Mouse (Mus musculus) cerebellum, adult 11 months (tissue): ENCODE data around the gene Nhlh2.

Source experiments
- DNase-seq: peaks from one replicate; pipeline ENCODE4 v3.0.0; 2022

The Nhlh2 gene

DNA sequence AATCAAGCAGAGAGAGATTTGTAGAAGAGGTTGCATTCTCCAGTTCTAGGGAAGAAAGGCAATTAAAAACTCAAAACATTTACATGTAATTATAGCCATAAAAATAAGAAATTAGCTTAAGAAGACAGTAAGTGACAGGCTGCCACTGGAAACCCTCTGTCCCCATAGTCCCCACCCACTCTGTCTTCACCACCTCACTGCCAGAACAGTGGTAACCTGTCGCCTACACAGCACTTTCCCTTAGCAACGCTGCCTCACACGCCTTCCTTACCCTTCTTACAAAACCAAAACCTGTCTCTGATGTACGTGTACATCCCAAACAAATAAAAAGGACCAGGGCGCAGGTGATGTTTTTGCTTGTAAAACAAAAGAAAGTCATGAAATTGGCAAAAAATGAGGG is 15.8 kb downstream of the Nhlh2 start:
- no peak for DNase-seq

DNA sequence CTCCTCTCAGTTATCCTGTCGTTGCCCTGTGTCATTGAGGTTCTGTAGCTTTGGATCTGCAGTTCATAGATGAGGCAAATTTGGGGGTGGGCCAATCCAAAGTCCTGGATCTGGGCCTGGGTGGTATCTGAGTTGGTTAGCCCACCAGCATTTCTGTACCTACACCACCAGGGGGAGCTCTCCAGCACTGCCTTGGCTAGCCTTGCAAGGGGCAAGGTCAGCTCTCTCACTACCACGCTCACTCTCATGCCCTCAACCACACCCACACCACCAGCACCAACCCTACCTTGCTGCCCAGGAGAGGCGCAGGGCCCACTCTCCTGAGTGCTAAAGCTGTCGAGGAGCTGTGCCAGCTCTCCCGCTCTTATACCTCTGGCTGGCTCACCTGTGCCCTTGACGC is 18.0 kb downstream of the Nhlh2 start:
- DNase-seq: no peak

DNA sequence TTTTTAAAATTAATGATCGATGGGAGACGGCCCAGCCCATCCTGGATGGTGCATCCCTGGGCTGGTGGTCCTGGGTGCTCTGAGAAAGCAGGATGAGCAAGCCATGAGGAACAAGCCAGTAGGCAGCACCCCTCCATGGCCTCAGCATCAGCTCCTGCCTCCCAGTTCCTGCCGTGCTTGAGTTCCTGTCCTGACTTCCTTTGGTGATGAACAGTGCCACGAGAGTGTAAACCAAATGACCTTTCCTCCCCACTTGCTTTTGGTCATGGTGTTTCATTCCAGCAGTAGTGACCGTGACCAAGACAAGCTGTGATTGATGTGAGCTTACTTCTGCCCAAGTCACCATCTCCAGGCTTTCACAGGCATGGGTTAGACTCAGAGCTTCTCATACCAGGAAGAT is 27.9 kb downstream of the Nhlh2 start:
- no peak for DNase-seq

DNA sequence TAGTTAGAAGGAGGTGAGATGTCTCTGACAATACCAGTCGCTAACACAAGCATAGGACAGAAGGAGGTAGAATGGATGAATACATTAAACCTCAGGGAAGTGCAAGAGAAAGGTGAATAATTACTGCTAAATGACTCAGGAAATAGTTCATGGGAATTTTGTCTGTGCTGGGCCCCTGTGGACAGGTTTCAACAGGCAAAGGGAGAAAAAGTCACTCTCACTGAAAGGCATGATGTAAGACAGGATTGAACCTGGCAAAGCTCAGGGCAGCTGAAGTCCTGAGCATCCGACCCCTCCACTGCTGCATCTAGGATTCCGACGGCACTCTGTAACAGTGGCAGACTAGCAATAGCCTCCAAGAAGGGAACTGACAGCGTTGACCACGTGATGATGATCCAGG is 28.7 kb downstream of the Nhlh2 start:
- no peak for DNase-seq

DNA sequence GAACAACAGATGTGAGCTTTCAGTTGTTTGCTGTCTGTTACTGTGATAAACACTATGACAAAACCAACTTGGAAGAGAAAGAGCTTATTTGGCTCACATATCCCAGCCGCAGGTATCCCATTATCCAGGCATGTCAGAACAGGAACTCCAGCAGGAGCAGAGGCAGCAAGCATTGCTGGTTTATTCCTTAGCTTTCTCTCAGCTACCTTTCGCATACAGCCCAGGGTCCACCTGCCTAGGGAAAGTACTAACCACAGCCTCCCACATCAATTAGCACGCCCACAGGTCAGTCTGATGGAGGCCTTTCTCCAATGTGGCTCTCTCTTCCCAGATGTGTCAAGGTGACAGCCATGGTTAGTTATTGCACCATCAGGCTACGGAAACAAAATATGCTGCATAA is 31.8 kb downstream of the Nhlh2 start:
- DNase-seq: no peak

DNA sequence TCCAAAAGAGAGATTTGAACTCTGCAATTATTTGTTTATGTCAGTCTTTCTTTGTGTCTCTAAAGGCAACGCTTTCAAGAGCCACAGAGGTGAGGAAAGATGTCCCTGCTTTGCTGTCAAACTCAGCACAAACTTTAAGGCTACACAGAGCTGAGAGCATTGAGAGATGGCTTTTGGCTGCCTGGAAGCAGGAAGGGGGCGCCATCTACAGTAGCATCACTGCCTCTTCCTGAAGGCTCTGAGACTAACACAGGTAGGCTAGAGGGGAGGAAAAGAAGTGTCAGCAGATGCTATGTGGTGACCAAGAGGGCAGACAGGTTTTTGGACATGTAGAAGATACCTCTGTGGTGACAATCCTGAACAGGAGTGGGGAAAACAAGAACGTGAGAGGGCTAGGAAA is 35.2 kb downstream of the Nhlh2 start:
- DNase-seq: peak; percentile 29

DNA sequence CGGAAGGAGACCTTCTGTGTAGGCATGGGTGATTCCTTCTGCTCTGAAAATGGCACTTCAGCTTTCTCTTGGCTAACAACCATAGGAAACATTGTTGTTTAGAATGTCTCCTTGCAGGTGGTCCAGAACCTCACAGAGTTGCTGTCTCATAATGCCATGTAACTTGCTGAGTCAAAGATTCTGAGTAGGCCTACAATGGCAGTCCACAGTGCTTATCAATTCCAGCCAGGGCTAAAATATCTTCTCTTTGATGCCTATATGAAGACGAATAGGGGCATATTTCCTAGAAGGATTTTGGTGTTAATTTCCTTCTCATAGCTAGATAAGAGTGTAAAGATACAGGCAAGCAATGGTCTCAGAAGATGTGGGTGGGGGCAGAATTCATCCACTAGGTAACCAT is 37.7 kb downstream of the Nhlh2 start:
- no peak for DNase-seq

DNA sequence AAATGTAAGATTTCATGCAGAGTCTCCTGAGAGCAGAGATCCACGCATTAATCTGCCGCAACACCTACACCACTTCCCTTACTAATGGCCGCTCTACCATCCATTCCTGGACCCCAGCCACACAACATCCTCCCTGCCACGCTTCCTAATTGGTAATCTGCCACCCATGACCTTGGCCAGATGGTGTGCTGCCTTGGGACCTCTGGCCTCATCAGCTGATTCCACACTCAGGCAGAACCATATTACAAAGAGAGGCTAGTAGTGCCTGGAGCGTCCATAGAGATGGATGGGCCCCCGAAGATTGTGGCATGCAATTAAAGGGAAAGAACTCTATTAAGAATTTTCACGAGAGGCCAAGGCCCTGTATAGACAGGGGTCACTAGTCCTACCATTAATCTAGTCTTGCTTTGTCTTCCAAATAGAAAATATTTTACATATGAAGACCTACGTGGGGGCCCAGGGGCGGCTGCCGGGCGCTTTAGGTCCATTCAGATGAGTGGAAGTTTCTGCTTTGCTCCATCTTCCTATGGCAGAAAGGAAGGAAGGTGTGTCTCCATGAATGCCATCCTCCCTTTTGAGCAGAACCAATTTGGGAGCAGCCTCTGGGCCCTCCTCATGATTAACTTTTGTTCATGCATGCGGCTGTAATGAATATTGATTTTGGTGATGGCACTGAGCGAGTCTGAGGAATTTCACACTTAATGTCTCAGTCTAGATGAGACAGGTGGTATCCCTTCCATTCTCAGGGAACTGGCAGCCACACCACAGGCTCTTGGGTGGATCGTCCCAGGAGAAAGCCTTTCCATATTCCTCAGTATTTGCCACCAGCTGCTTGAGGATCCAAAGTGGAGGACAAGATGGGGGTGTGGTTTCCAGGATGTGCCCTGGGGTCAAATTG is 39.6 kb downstream of the Nhlh2 start:
- no peak for DNase-seq

DNA sequence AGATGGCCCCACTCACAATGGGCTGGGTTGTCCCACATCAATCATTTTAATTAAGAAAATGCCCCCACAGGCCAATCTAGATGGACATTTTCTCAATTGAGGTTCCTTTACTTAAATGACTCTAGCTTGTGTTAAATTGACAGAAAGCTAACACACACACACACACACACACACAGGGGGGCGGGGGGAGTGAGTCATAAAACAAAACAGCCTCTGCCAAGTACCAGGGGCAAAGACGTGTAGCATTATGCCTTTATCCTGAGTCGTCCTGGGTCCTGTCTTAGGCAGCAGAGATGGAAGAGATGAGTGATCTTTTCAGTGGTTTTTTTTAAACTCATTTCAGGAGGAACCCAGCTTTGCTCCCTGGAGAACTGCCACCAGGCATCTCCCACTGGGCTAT is 42.2 kb downstream of the Nhlh2 start:
- no peak for DNase-seq

DNA sequence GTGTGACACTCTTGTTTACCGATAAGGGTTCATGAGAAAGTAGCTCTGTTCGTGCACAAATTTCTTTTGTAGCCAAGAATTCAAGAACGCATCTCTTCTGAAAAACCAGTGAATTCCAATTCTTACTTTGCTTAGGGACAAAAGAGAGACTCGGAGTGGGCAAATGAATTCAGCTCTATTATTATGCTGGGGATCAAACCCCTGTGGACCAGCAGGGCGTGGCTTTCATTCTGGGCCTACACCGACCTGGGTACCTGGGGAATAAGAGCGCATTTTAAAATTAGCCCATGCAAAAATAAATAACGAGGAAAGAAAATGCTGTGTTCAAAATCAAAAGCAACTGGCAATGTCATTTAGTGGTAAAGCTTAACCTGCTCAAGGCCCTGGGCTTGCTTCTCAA is 43.4 kb downstream of the Nhlh2 start:
- no peak for DNase-seq

DNA sequence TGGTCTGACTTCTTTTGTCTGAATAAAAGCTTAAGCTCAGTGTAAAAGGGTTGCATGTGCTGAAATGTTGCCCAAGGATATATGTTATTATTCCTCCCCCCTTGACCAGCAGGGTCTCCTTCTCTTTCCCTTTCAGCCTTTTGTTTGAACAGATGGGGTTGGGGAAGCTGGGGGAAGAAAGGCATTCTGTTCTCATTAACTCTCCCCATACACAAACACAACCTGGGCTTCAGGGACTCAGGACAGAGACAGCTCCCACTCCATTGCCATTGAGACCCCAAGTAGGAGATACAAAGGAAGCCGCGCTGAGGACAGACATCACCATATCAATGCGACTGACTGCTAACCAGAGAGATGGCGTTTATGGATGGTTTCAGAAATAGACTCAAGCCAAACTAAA is 46.0 kb downstream of the Nhlh2 start:
- no peak for DNase-seq

DNA sequence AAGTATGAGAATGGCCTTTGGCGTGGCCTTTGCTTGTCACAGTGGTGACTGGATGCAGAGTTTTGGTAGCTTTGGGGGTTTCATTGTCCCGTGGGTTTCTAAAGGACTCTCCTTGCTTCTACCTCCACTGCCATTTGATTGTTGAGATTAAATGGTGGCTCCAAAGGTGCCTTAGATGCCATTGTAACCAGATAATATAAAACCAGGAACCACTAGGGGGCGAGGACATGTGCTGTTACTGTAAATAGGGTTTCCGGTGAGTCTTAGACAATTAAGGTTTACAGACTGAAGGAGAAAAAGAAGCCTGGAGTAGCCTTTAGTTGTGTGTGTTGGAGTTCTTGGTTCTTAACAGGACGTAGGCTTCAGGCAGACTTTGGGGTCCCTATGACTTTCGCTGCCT is 50.2 kb downstream of the Nhlh2 start:
- DNase-seq: no peak

DNA sequence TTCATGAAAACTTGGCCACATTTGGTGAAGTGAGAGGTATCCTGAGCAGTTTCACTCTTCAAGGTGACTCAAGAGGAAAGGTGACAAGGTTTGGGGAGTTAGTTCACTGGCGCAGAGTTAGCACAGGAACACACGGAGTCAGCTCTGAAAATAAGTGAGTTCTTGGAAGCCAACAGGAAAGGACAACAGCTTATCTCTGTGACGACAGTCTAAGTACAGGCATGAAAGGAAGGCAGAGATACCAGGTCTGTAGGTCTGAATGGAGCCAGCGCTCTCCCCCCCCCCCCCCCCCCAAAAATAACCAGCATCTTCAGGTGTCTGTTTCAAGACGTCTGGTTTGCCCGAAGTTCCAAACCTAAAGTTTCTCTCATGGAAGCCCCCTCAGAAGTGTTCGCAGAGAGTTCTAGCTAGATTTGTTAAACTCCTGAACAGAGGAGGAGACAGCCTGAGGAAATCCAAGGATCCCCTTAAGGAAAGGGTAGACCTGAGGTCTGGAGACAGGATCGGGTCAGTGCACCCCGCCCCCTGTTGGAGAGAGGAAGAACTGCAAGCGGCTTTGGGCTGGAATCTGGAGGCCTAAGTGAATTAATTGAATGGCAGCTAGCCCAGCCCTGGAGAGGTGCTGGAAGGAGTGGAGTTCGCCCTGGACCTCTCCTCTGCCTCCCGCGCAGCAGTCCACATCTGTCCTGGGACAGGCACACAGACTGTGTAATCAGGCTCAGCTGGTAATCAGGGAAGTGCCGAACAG is 52.2 kb downstream of the Nhlh2 start:
- peak; percentile 65 for DNase-seq

DNA sequence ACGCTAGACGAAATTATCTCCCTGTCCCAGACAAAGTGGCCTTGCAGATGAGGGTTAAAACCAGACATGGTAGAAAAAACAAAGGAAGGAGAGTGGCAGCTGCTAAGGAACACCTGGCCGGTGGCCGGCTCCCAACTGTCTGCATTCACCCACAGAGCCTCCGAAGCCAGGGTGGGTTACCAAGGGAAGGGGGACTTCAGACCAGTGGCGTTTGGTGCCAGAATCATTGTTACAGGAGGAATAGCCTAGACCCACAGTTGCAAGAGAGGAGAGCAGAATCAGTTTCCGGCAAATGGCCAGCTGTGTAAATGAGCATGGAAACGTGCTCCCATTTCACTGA is 52.8 kb downstream of the Nhlh2 start:
- DNase-seq: no peak

DNA sequence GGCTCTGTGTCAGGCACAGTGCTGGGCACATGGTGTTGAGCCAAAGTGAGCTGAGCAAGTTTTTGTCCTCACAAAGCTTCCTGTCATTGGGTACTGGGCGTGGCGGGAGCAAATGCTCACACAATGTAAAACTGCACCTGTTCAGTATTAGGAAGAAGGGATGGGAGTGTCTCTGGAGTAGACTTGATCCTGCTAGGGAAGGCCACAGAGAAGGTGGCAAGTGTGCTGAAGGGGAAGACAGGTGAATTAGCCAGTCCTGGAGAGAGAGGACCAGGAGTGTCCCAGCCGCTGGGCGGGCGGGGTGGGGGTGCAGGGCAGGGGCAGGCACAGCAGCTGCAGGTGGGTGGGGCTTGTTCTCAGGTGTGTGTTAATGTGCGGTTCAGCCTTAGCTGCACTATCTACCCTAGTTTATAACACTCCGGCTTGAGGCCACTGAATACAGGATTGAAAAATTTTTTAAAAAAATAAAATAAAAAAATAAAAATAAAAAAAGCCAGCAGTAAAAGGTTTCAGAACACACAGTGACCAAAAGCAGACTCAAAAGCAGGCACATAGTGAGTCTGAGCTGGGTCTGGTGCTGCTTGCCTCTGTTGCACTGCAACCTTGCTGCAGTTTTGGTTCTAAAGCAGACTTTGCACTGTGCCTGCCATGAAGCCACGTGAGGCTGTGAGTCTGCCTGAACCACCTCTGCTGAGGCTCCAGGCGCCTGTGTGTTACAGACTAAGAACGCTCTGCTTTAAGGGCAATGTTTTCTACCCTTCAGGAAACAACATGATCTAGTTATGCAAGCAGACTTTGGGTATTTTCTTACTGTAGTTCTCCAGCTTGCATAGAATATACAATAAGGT is 53.6 kb downstream of the Nhlh2 start:
- no peak for DNase-seq

DNA sequence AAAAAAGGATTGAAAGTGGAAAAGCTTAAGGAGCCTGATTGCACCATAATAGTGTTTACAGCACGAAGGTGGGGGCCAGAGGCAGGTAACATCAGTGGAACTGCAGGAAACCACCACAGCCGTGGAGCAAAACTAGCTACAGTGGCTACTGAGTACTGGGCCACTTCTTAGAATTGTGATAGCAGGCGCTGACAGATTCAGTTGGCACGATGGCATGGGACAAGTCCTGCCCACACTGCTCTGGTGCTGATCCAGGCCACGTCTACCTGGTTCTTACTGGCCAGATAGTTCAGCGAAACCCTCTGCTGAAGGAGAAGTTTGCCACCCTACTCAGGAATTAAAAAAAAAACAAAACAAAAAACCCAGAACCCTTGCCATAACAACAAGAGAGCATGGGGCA is 54.7 kb downstream of the Nhlh2 start:
- no peak for DNase-seq
